Comparison of ENCODE assay signal across 9 mouse cellular contexts in genomic region chr13:102874465-102875143, GRCm38 (mm10).
DNase-seq lines count a peak whose midpoint lies in the region; ATAC-seq lines count a peak whose summit lies in the region.
"Had no signal": no experiment of that assay in that cellular context is flagged by ENCODE, and none has a peak within 500 bp of the region (broad histone marks: within the 10 kb centered on the region; RNA-seq: fewer than 3 reads in every experiment).

No protein-coding gene starts in this region.

- ATAC-seq in kidney, embryonic 14.5 days (ENCODE audit: low FRiP score, low TSS enrichment): no peak

- no peak overlapping the region for H3K4me3 ChIP-seq in kidney, embryonic 14.5 days (ENCODE audit: low read length)
- H3K4me3 ChIP-seq: hindbrain, embryonic 15.5 days had no signal

- peaks cover 44% of the 10 kb centered on the region for H3K4me1 ChIP-seq in kidney, embryonic 14.5 days (ENCODE audit: control insufficient read depth, insufficient read depth, low read length)

- DNase-seq in kidney, postnatal 14 days: no peak
- DNase-seq in adrenal gland, postnatal 14 days: peak; percentile 71
- peak; percentile 67 for DNase-seq in gastrocnemius, postnatal 25 days
- DNase-seq in layer of hippocampus, adult 9-10 months (ENCODE audit: low spot score): peak; percentile 18
- DNase-seq in right cerebral cortex, postnatal 4 days: peak; percentile 55
- DNase-seq in kidney, adult 8-10 months: no peak
- no peak for DNase-seq in spleen, postnatal 36 days (ENCODE audit: low spot score in 2 of 2)

- no peaks in the 10 kb centered on the region for H3K27me3 ChIP-seq in kidney, embryonic 14.5 days (ENCODE audit: control insufficient read depth, insufficient read depth, low read length)
- H3K27me3 ChIP-seq: hindbrain, embryonic 15.5 days had no signal

- 57% methylated on average over 14 of the region's 14 CpGs for WGBS in kidney, embryonic 14.5 days

- no peaks in the 10 kb centered on the region for H3K36me3 ChIP-seq in kidney, embryonic 14.5 days (ENCODE audit: control insufficient read depth, insufficient read depth, low read length)
- H3K36me3 ChIP-seq: hindbrain, embryonic 15.5 days had no signal

- H3K4me2 ChIP-seq in kidney, embryonic 14.5 days (replicated peaks; ENCODE audit: low read depth, low read length): no peak overlapping the region
- H3K4me2 ChIP-seq: hindbrain, embryonic 15.5 days had no signal

- peak overlapping the region; percentile 51; the same call in 1 of the 2 replicates for H3K27ac ChIP-seq in kidney, embryonic 14.5 days (ENCODE audit: low read depth, low read length)
- H3K27ac ChIP-seq: hindbrain, embryonic 15.5 days had no signal

- H3K9me3 ChIP-seq in kidney, embryonic 14.5 days (ENCODE audit: control insufficient read depth, low read length): no peaks in the 10 kb centered on the region
- H3K9me3 ChIP-seq: hindbrain, embryonic 15.5 days had no signal

- H3K9ac ChIP-seq in kidney, embryonic 14.5 days (ENCODE audit: low read depth, low read length): no peak overlapping the region
- H3K9ac ChIP-seq: hindbrain, embryonic 15.5 days had no signal

Comparison
In these comparisons a context has a peak if more than half of its experiments do, and no peak if none do; other contexts are left out.
1. DNase-seq: peak in adrenal gland, postnatal 14 days (single experiment), gastrocnemius, postnatal 25 days (single experiment), layer of hippocampus, adult 9-10 months (single experiment) and right cerebral cortex, postnatal 4 days (single experiment); none in kidney, postnatal 14 days (single experiment), kidney, adult 8-10 months (0 of 2) and spleen, postnatal 36 days (0 of 2).